Mouse (Mus musculus): ENCODE data around the gene Col4a5. TPM values are rescaled to one million over a fixed set of nuclear protein-coding genes. Genes with fewer than 3 reads are reported as not detected.

Gene Col4a5
- total and polyA plus RNA-seq, 2 experiments: 0.94 to 2.5 TPM

DNA sequence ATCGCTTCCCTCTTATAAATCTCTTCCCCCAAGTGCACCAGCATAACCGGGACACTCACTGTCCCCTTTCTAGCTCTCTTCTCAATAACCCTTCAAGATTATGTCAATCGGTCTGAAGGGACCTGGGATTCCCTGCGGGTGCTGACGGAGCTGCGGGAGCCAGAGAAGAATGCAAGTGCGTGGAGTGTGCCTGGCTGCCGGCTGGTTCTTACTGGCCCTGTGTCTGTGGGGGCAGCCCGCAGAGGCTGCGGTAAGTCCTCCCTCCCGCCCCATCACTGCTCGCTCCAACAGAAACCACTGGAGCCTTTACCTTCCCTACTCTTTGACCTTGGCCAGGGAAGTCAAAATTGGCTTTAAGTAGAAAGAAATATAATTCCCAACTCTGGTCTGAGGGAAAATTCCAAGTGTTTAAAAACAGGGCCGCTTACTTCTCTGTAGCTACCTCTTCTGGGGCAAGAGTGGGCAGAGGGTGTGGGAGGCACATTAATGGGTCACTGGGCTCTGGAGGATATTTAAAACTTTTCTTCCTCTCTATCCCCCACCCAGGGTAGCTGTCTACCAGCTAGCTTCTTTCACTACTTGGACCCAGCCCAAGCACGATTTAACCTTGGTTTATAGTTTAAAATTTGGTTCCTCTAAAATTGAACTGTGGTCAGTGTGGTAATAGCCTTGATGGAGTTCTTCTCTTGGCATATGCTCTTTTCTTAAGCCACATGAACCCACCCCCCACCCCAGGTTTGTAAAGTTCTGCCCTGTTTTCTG, 562 bp downstream of the Col4a5 start:
- H3K79me2 ChIP-seq (ENCODE audit: control insufficient read depth, insufficient read depth, low read length): no peaks in the 10 kb centered on the region
- H3K27me3 ChIP-seq (ENCODE audit: control insufficient read depth, insufficient read depth, low read length): no peaks in the 10 kb centered on the region
- H3K4me3 ChIP-seq (ENCODE audit: insufficient read depth, low read depth, low read length): peak overlapping the region; percentile 68
- peak; percentile 0 for DNase-seq (ENCODE audit: extremely low read depth, low read depth, low spot score)
- H3K9ac ChIP-seq (ENCODE audit: low read depth, low read length): peak overlapping the region; percentile 58
- H3K4me1 ChIP-seq (ENCODE audit: control insufficient read depth, insufficient read depth, low read length): no peaks in the 10 kb centered on the region
- no peaks in the 10 kb centered on the region for H3K36me3 ChIP-seq (ENCODE audit: control insufficient read depth, insufficient read depth, low read length)
- 3% methylated on average over 14 of the region's 14 CpGs for WGBS
- H3K27ac ChIP-seq (replicated peaks; ENCODE audit: insufficient read depth, low read depth, low read length): no peak overlapping the region
- TF ChIP-seq CTCF (IDR thresholded peaks at IDR 0.05; ENCODE audit: low read depth, low read length): no peak
- TF ChIP-seq POLR2A (IDR thresholded peaks at IDR 0.05; ENCODE audit: extremely low read depth, insufficient read depth, low read length): no peak

DNA sequence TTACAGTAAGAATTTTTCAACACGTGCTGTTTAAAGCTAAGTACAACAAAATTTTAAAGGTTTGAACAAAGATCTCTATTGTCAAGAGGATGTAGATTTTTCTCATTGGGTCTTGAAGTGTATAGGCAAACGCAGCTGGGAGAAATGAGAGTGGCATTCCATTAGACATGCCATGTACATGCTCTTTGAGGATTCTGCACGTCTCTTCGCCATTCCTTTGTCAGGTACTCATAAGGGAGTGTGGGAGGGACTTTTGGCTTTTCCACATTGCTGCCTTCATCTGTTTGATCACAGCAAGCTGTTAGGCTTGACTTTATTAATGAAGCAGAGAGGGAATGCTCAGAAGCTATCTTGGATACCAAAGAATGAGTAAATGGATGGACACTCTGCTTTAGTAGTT, 19.4 kb downstream of the Col4a5 start:
- no peaks in the 10 kb centered on the region for H3K4me1 ChIP-seq (ENCODE audit: control insufficient read depth, insufficient read depth, low read length)
- no peak for TF ChIP-seq POLR2A (IDR thresholded peaks at IDR 0.05; ENCODE audit: extremely low read depth, insufficient read depth, low read length)
- TF ChIP-seq CTCF (IDR thresholded peaks at IDR 0.05; ENCODE audit: low read depth, low read length): no peak
- 90% methylated on average over 4 of the region's 4 CpGs for WGBS
- no peaks in the 10 kb centered on the region for H3K27me3 ChIP-seq (ENCODE audit: control insufficient read depth, insufficient read depth, low read length)
- H3K27ac ChIP-seq (replicated peaks; ENCODE audit: insufficient read depth, low read depth, low read length): no peak overlapping the region
- no peaks in the 10 kb centered on the region for H3K36me3 ChIP-seq (ENCODE audit: control insufficient read depth, insufficient read depth, low read length)
- no peak overlapping the region for H3K4me3 ChIP-seq (ENCODE audit: insufficient read depth, low read depth, low read length)
- H3K9ac ChIP-seq (ENCODE audit: low read depth, low read length): no peak overlapping the region
- no peaks in the 10 kb centered on the region for H3K79me2 ChIP-seq (ENCODE audit: control insufficient read depth, insufficient read depth, low read length)
- no peak for DNase-seq (ENCODE audit: extremely low read depth, low read depth, low spot score)

DNA sequence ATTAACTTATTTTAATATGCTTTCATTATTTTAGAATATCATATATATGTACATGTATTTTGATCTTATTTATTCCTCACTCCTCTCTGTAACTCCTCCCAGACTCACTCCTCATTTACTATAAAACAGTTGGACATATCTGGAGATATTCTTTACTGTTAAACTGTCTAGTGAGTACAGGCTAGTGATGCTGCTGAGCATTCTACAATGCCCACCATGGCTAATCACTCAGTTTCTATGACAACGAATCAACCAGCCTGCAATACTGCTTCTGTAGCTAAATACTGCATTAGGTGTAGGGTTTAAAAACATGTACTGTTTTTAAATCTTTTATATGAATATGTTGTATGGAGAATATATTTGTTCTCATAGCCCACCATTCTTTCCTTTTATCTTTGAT, 27.9 kb downstream of the Col4a5 start:
- H3K79me2 ChIP-seq (ENCODE audit: control insufficient read depth, insufficient read depth, low read length): no peaks in the 10 kb centered on the region
- 76% methylated on average over 1 of the region's 1 CpGs for WGBS
- H3K4me1 ChIP-seq (ENCODE audit: control insufficient read depth, insufficient read depth, low read length): no peaks in the 10 kb centered on the region
- no peaks in the 10 kb centered on the region for H3K27me3 ChIP-seq (ENCODE audit: control insufficient read depth, insufficient read depth, low read length)
- H3K4me3 ChIP-seq (ENCODE audit: insufficient read depth, low read depth, low read length): no peak overlapping the region
- DNase-seq (ENCODE audit: extremely low read depth, low read depth, low spot score): no peak
- no peak overlapping the region for H3K27ac ChIP-seq (replicated peaks; ENCODE audit: insufficient read depth, low read depth, low read length)
- H3K36me3 ChIP-seq (ENCODE audit: control insufficient read depth, insufficient read depth, low read length): no peaks in the 10 kb centered on the region
- no peak overlapping the region for H3K9ac ChIP-seq (ENCODE audit: low read depth, low read length)
- TF ChIP-seq CTCF (IDR thresholded peaks at IDR 0.05; ENCODE audit: low read depth, low read length) (no peak), POLR2A (IDR thresholded peaks at IDR 0.05; ENCODE audit: extremely low read depth, insufficient read depth, low read length) (no peak)

DNA sequence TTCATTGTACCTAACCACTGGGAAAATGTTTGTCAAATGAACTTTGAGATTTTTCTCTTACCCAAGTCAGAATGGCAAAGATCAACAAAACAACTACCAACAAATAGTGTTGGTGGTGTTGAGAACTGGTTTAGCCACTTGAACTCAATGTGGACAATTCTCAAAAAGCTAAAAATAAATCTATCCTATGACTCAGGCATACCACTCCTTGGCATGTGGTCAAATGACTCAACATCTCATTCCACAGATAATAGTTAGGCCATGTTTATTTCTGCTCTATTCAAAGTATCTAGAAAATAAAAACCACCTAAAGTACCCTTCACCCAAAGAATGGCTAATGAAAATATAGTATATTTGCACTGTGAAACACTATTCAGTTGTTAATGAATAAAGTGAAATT, 58.3 kb downstream of the Col4a5 start:
- H3K36me3 ChIP-seq (ENCODE audit: control insufficient read depth, insufficient read depth, low read length): no peaks in the 10 kb centered on the region
- H3K4me1 ChIP-seq (ENCODE audit: control insufficient read depth, insufficient read depth, low read length): no peaks in the 10 kb centered on the region
- no peak overlapping the region for H3K9ac ChIP-seq (ENCODE audit: low read depth, low read length)
- DNase-seq (ENCODE audit: extremely low read depth, low read depth, low spot score): no peak
- H3K79me2 ChIP-seq (ENCODE audit: control insufficient read depth, insufficient read depth, low read length): no peaks in the 10 kb centered on the region
- H3K27me3 ChIP-seq (ENCODE audit: control insufficient read depth, insufficient read depth, low read length): no peaks in the 10 kb centered on the region
- no peak overlapping the region for H3K27ac ChIP-seq (replicated peaks; ENCODE audit: insufficient read depth, low read depth, low read length)
- no peak for TF ChIP-seq POLR2A (IDR thresholded peaks at IDR 0.05; ENCODE audit: extremely low read depth, insufficient read depth, low read length)
- no peak for TF ChIP-seq CTCF (IDR thresholded peaks at IDR 0.05; ENCODE audit: low read depth, low read length)
- no peak overlapping the region for H3K4me3 ChIP-seq (ENCODE audit: insufficient read depth, low read depth, low read length)

DNA sequence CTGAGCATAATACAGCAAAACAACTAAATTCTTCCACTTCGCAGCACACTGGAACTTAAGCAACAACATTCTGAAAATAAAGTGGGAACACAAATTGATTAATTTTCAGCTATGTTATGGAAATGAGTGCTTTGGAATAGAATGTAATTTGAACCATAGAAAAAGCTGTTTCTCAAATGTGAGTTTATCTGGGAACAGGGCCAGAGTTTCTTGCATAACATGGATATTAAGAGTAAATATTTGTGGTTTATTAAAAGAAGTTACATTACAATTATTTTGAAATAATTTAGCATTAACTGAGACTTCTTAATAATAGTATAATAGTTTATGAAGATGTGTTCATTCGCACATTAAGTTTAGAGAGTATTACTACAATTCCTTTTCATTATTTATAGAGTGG, 72.3 kb downstream of the Col4a5 start:
- TF ChIP-seq CTCF (IDR thresholded peaks at IDR 0.05; ENCODE audit: low read depth, low read length): no peak
- no peak for TF ChIP-seq POLR2A (IDR thresholded peaks at IDR 0.05; ENCODE audit: extremely low read depth, insufficient read depth, low read length)
- DNase-seq (ENCODE audit: extremely low read depth, low read depth, low spot score): peak; percentile 21
- H3K4me1 ChIP-seq (ENCODE audit: control insufficient read depth, insufficient read depth, low read length): no peaks in the 10 kb centered on the region
- H3K36me3 ChIP-seq (ENCODE audit: control insufficient read depth, insufficient read depth, low read length): no peaks in the 10 kb centered on the region
- whole genome bisulfite sequencing: 60% methylated on average over 2 of the region's 2 CpGs
- H3K4me3 ChIP-seq (ENCODE audit: insufficient read depth, low read depth, low read length): no peak overlapping the region
- H3K27me3 ChIP-seq (ENCODE audit: control insufficient read depth, insufficient read depth, low read length): no peaks in the 10 kb centered on the region
- no peaks in the 10 kb centered on the region for H3K79me2 ChIP-seq (ENCODE audit: control insufficient read depth, insufficient read depth, low read length)
- H3K9ac ChIP-seq (ENCODE audit: low read depth, low read length): no peak overlapping the region
- H3K27ac ChIP-seq (replicated peaks; ENCODE audit: insufficient read depth, low read depth, low read length): no peak overlapping the region

DNA sequence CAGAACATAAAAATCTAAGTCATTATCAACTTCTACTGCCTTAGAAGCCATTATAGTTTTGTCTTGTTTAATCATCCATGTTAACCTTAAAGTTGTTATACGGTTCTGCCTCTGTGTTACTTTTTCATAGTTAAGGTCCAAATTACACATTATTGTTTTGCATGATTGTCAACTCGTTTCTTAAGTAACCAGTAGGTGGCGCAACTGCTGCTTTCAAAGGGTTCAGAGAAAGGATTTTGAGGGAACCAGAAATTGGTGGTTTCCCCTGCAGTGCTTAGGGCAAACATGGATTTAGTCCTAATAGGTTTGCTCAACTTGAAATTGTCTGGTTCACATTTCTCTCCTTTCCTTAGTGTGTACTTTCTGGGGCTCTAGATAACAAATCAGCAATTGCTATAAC, 115.1 kb downstream of the Col4a5 start:
- Histone ChIP-seq H3K4me1 (ENCODE audit: control insufficient read depth, insufficient read depth, low read length) (no peaks in the 10 kb centered on the region), H3K9ac (ENCODE audit: low read depth, low read length) (no peak overlapping the region), H3K36me3 (ENCODE audit: control insufficient read depth, insufficient read depth, low read length) (no peaks in the 10 kb centered on the region), H3K27me3 (ENCODE audit: control insufficient read depth, insufficient read depth, low read length) (no peaks in the 10 kb centered on the region), H3K79me2 (ENCODE audit: control insufficient read depth, insufficient read depth, low read length) (no peaks in the 10 kb centered on the region), H3K4me3 (ENCODE audit: insufficient read depth, low read depth, low read length) (no peak overlapping the region), H3K27ac (replicated peaks; ENCODE audit: insufficient read depth, low read depth, low read length) (no peak overlapping the region)
- TF ChIP-seq POLR2A (IDR thresholded peaks at IDR 0.05; ENCODE audit: extremely low read depth, insufficient read depth, low read length) (no peak), CTCF (IDR thresholded peaks at IDR 0.05; ENCODE audit: low read depth, low read length) (no peak)
- WGBS: 26% methylated on average over 3 of the region's 3 CpGs
- DNase-seq (ENCODE audit: extremely low read depth, low read depth, low spot score): peak; percentile 12

Measured in liver, adult 2 months (tissue).